Mouse (Mus musculus): ENCODE results near the gene Got2. TPM values are rescaled to one million over a fixed set of nuclear protein-coding genes. Genes with fewer than 3 reads are reported as not detected.
"Not testable (repeated sequence)": the region's sequence is repeated elsewhere in the genome, so short reads cannot be mapped to it uniquely, and the experiment has no call there.

Got2 gene
- polyA plus RNA-seq, 1 experiment from 2014 or later: 371 TPM

GRCm38 (mm10) chr8:95871690-95872089 lies 16.7 kb downstream of the Got2 start:
- ATAC-seq (no peak), DNase-seq (ENCODE audit: low read depth, low spot score) (no peak)
- in situ Hi-C loops (cut with MboI; ENCODE audit: low pct_unique_long_range_greater_than_20kb): no loop called here
- ChIA-PET CTCF (no interaction called here), POLR2A (no interaction called here)
- H3K27me3 ChIP-seq: no peaks in the 10 kb centered on the region
- TF ChIP-seq CTCF (IDR thresholded peaks at IDR 0.05): no peak

GRCm38 (mm10) chr8:95864851-95865250 lies 23.5 kb downstream of the Got2 start:
- ATAC-seq; DNase-seq (ENCODE audit: low read depth, low spot score); POLR2A ChIA-PET; in situ Hi-C loops (cut with MboI; ENCODE audit: low pct_unique_long_range_greater_than_20kb); H3K27me3 ChIP-seq; CTCF ChIA-PET: not testable (repeated sequence)

- DNase-seq (ENCODE audit: low read depth, low spot score); in situ Hi-C loops (cut with MboI; ENCODE audit: low pct_unique_long_range_greater_than_20kb); CTCF ChIA-PET; ATAC-seq; H3K27me3 ChIP-seq; POLR2A ChIA-PET: not testable (repeated sequence)
Measured at GRCm38 (mm10) chr8:95863761-95864440, 24.4 kb downstream of the Got2 start.

- no peaks in the 10 kb centered on the region for H3K27me3 ChIP-seq
- no peak for ATAC-seq
- TF ChIP-seq CTCF (IDR thresholded peaks at IDR 0.05): no peak
- POLR2A ChIA-PET: no interaction called here
- no peak for DNase-seq (ENCODE audit: low read depth, low spot score)
- CTCF ChIA-PET: interaction anchor here (2.2 kb wide), 1 partner anchor 34 kb away, joined by 10 read pairs; the partner anchor contains the start of gene Got2
- in situ Hi-C loops (cut with MboI; ENCODE audit: low pct_unique_long_range_greater_than_20kb): no loop called here
Measured at GRCm38 (mm10) chr8:95854174-95854573, 34.2 kb downstream of the Got2 start.

GRCm38 (mm10) chr8:95853102-95853843 lies 35.1 kb downstream of the Got2 start, which contains the start of gene Slc38a7:
Slc38a7 (minus strand) TSS chr8:95853539.
- ChIA-PET CTCF (interaction anchor here (1.2 to 2.2 kb wide), 5 partner anchors 24 to 156 kb away, joined by 3 to 10 read pairs (median 4); partner anchors contain the start of gene Got2), POLR2A (interaction anchor here (0.6 kb wide), 1 partner anchor 86 kb away, joined by 4 read pairs; no protein-coding TSS in a partner anchor)
- ATAC-seq (peak; percentile 70), DNase-seq (ENCODE audit: low read depth, low spot score) (peak; percentile 55)
- in situ Hi-C loops (cut with MboI; ENCODE audit: low pct_unique_long_range_greater_than_20kb): no loop called here
- TF ChIP-seq CTCF (IDR thresholded peaks at IDR 0.05): no peak
- no peaks in the 10 kb centered on the region for H3K27me3 ChIP-seq

- DNase-seq (ENCODE audit: low read depth, low spot score) (peak; percentile 77), ATAC-seq (peak; percentile 94)
- H3K27me3 ChIP-seq: no peaks in the 10 kb centered on the region
- CTCF ChIA-PET: interaction anchor here (1.2 to 2.2 kb wide), 6 partner anchors 15 to 155 kb away, joined by 3 to 10 read pairs (median 4); partner anchors contain the start of gene Got2
- TF ChIP-seq CTCF (IDR thresholded peaks at IDR 0.05): peak; percentile 57
- in situ Hi-C loops (cut with MboI; ENCODE audit: low pct_unique_long_range_greater_than_20kb): no loop called here
- POLR2A ChIA-PET: interaction anchor here (0.6 kb wide), 1 partner anchor 85 kb away, joined by 4 read pairs; no protein-coding TSS in a partner anchor
Measured at GRCm38 (mm10) chr8:95852290-95852689, 36.1 kb downstream of the Got2 start.

GRCm38 (mm10) chr8:95850326-95850725 lies 38.0 kb downstream of the Got2 start:
- TF ChIP-seq CTCF (IDR thresholded peaks at IDR 0.05): no peak
- ATAC-seq (no peak), DNase-seq (ENCODE audit: low read depth, low spot score) (no peak)
- no peaks in the 10 kb centered on the region for H3K27me3 ChIP-seq
- ChIA-PET POLR2A (no interaction called here), CTCF (no interaction called here)
- in situ Hi-C loops (cut with MboI; ENCODE audit: low pct_unique_long_range_greater_than_20kb): no loop called here

- in situ Hi-C loops (cut with MboI; ENCODE audit: low pct_unique_long_range_greater_than_20kb): no loop called here
- ChIA-PET POLR2A (no interaction called here), CTCF (no interaction called here)
- DNase-seq (ENCODE audit: low read depth, low spot score) (no peak), ATAC-seq (no peak)
- no peak for TF ChIP-seq CTCF (IDR thresholded peaks at IDR 0.05)
- H3K27me3 ChIP-seq: no peaks in the 10 kb centered on the region
Measured at GRCm38 (mm10) chr8:95848734-95849464, 39.4 kb downstream of the Got2 start.

GRCm38 (mm10) chr8:95848061-95848551 lies 40.2 kb downstream of the Got2 start:
- no peak for ATAC-seq
- in situ Hi-C loops (cut with MboI; ENCODE audit: low pct_unique_long_range_greater_than_20kb): no loop called here
- ChIA-PET CTCF (no interaction called here), POLR2A (no interaction called here)
- no peak for TF ChIP-seq CTCF (IDR thresholded peaks at IDR 0.05)
- H3K27me3 ChIP-seq: no peaks in the 10 kb centered on the region
- no peak for DNase-seq (ENCODE audit: low read depth, low spot score)

- ChIA-PET POLR2A (no interaction called here), CTCF (no interaction called here)
- DNase-seq (ENCODE audit: low read depth, low spot score): no peak
- H3K27me3 ChIP-seq: no peaks in the 10 kb centered on the region
- in situ Hi-C loops (cut with MboI; ENCODE audit: low pct_unique_long_range_greater_than_20kb): no loop called here
- TF ChIP-seq CTCF (IDR thresholded peaks at IDR 0.05): no peak
- ATAC-seq: no peak
Measured at GRCm38 (mm10) chr8:95845026-95845425, 43.3 kb downstream of the Got2 start.
